Mouse (Mus musculus) brain, embryonic 14.5 days (tissue): ENCODE results near the gene Limk2.

Experiments
- CTCF ChIP-seq: fragments of 200-500 bp; IDR thresholded peaks from 2 replicates; pipeline ENCODE4 v1.5.1; 2012; ENCODE audit warnings: inconsistent platforms, mild to moderate bottlenecking, moderate library complexity, borderline replicate concordance; ENCODE audit not compliant: insufficient read depth, insufficient read length; ENCODE audit errors: extremely low read depth
- POLR2A ChIP-seq: fragments of 200-500 bp; IDR thresholded peaks from 2 replicates; pipeline ENCODE4 v1.6.1; 2012; ENCODE audit warnings: mild to moderate bottlenecking, inconsistent platforms, borderline replicate concordance; ENCODE audit not compliant: poor library complexity, insufficient read depth, insufficient read length, severe bottlenecking; ENCODE audit errors: extremely low read depth

DNA sequence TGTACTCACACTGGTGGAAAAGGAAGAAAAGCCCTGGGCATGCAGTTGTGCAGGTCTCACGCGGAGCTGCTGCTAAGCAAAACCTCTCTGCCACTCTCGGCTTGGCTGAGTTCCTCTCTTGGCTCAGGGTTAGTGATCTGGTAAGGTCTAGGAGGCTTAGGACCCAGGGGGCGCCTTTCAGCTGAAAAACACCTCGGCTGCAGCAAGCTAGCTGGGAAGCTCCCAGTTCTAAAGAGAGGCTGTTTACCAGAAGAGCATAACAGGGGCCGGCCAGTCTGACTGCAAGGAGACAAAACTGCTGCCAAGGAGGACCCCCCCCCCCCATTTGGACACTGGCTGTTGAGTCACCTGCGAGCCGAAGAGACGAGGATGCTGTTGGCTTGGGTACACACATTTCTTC lies 78.4 kb downstream of the Limk2 start:
- TF ChIP-seq POLR2A (no peak), CTCF (peak; percentile 42; the same call in 1 of the 2 replicates)
